Mouse (Mus musculus): Measurements from ENCODE around the gene Hs3st3a1. TPM values are rescaled to one million over a fixed set of nuclear protein-coding genes. Genes with fewer than 3 reads are reported as not detected.
A peak's percentile ranks its signal among the peaks of the same experiment; 100 is the strongest.

Hs3st3a1 gene
- polyA plus RNA-seq, 1 experiment from 2014 or later: 0.18 TPM

GRCm38 (mm10) chr11:64542335-64542734 is 107.2 kb downstream of the Hs3st3a1 start:
- Histone ChIP-seq H3K36me3 (replicated peaks; ENCODE audit: insufficient read depth, low read length) (no peaks in the 10 kb centered on the region), H3K9ac (replicated peaks) (no peak overlapping the region), H3K4me2 (ENCODE audit: low read depth, low read length) (peak overlapping the region; percentile 46), H3K27ac (ENCODE audit: low read depth) (no peak overlapping the region), H3K9me3 (ENCODE audit: low read length) (no peaks in the 10 kb centered on the region), H3K4me1 (ENCODE audit: insufficient read depth) (no peaks in the 10 kb centered on the region), H3K4me3 (ENCODE audit: low read depth, low read length) (no peak overlapping the region), H3K27me3 (ENCODE audit: insufficient read depth, low read length) (no peaks in the 10 kb centered on the region)
- DNase-seq: no peak
- no peak for TF ChIP-seq CTCF (IDR thresholded peaks at IDR 0.05; ENCODE audit: low read depth)
- TF ChIP-seq EP300 (IDR thresholded peaks at IDR 0.05; ENCODE audit: low read depth): no peak
- WGBS (ENCODE audit: insufficient replicate concordance): 44% methylated on average over 6 of the region's 6 CpGs
- ATAC-seq: peak; percentile 64

DNA sequence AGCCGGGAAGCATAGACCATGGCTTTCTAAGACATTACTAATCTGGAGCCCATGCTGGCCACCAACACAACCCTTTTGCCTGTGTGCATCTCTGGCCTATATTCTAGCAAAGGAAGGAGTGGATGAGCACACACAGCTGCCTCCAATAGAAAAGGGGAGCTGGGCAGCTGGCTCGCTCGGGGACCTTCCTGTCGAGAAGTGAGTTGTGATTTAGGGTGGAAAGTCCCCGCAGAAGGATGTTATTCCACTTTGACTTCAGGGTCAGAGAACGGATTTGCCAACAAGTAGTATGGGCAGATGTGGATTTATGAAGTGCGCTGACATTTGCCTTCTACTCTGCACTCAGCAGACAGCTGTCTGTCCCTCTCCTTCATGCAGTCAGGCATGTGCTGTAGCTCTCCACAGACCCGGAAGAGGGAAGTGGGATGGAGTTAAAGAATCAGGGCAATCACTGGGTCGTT is 108.1 kb downstream of the Hs3st3a1 start:
- DNase-seq: no peak
- no peak overlapping the region for H3K4me2 ChIP-seq (ENCODE audit: low read depth, low read length)
- no peaks in the 10 kb centered on the region for H3K9me3 ChIP-seq (ENCODE audit: low read length)
- H3K27ac ChIP-seq (ENCODE audit: low read depth): no peak overlapping the region
- TF ChIP-seq EP300 (IDR thresholded peaks at IDR 0.05; ENCODE audit: low read depth) (no peak), CTCF (IDR thresholded peaks at IDR 0.05; ENCODE audit: low read depth) (no peak)
- no peaks in the 10 kb centered on the region for H3K27me3 ChIP-seq (ENCODE audit: insufficient read depth, low read length)
- H3K4me1 ChIP-seq (ENCODE audit: insufficient read depth): no peaks in the 10 kb centered on the region
- no peak overlapping the region for H3K9ac ChIP-seq (replicated peaks)
- 45% methylated on average over 9 of the region's 9 CpGs for WGBS (ENCODE audit: insufficient replicate concordance)
- no peaks in the 10 kb centered on the region for H3K36me3 ChIP-seq (replicated peaks; ENCODE audit: insufficient read depth, low read length)
- ATAC-seq: no peak
- H3K4me3 ChIP-seq (ENCODE audit: low read depth, low read length): no peak overlapping the region

- Histone ChIP-seq H3K27me3 (ENCODE audit: insufficient read depth, low read length) (no peaks in the 10 kb centered on the region), H3K4me2 (ENCODE audit: low read depth, low read length) (no peak overlapping the region), H3K4me1 (ENCODE audit: insufficient read depth) (no peaks in the 10 kb centered on the region), H3K9ac (replicated peaks) (no peak overlapping the region), H3K9me3 (ENCODE audit: low read length) (no peaks in the 10 kb centered on the region), H3K36me3 (replicated peaks; ENCODE audit: insufficient read depth, low read length) (no peaks in the 10 kb centered on the region), H3K4me3 (ENCODE audit: low read depth, low read length) (no peak overlapping the region), H3K27ac (ENCODE audit: low read depth) (no peak overlapping the region)
- no peak for DNase-seq
- WGBS (ENCODE audit: insufficient replicate concordance): 60% methylated on average over 5 of the region's 5 CpGs
- no peak for TF ChIP-seq CTCF (IDR thresholded peaks at IDR 0.05; ENCODE audit: low read depth)
- TF ChIP-seq EP300 (IDR thresholded peaks at IDR 0.05; ENCODE audit: low read depth): no peak
- ATAC-seq: no peak
Observed at GRCm38 (mm10) chr11:64544236-64544635, 109.1 kb downstream of the Hs3st3a1 start.

DNA sequence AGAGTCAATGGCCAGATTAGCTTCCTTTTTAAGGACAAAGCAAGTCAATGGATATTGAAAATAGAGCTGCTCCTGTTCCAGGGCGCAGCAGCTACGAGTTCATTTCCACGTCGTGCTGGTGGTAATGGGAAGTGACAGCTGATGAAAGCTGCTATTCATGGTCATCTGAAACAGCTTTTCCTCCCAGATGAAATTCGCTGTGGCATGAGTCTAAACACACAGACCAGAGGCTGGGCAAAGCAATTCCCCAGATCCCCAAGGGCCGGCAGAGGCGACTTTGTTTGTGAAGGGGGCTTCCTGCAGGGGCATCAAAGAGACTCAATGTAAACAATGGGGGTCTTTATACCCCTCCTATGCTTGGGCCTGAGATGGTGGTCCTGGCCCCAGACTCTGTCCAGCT is 114.2 kb downstream of the Hs3st3a1 start:
- no peak for DNase-seq
- Histone ChIP-seq H3K36me3 (replicated peaks; ENCODE audit: insufficient read depth, low read length) (no peaks in the 10 kb centered on the region), H3K4me3 (ENCODE audit: low read depth, low read length) (no peak overlapping the region), H3K4me1 (ENCODE audit: insufficient read depth) (no peaks in the 10 kb centered on the region), H3K27ac (ENCODE audit: low read depth) (no peak overlapping the region), H3K27me3 (ENCODE audit: insufficient read depth, low read length) (no peaks in the 10 kb centered on the region), H3K4me2 (ENCODE audit: low read depth, low read length) (no peak overlapping the region), H3K9me3 (ENCODE audit: low read length) (no peaks in the 10 kb centered on the region), H3K9ac (replicated peaks) (no peak overlapping the region)
- TF ChIP-seq CTCF (IDR thresholded peaks at IDR 0.05; ENCODE audit: low read depth) (no peak), EP300 (IDR thresholded peaks at IDR 0.05; ENCODE audit: low read depth) (no peak)
- 46% methylated on average over 7 of the region's 7 CpGs for WGBS (ENCODE audit: insufficient replicate concordance)
- ATAC-seq: no peak

DNA sequence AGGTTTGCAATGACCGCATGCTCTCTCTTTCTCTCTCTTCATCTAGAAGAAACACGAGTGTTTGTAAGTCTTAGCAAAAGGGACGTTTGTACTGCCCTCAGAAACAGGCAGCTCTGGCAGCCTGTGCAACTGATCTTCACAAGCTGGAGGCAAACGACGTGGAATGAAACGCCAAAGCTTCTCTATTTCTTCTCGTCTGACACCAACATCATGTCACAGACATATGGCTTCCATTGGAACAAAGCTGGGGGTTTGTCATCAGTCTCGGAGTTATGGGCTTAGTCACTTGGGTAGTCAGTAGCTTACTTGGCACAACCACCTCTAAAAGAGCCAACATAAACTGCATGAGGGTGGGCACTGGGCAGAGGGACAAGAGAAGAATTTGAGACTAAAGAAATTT is 114.8 kb downstream of the Hs3st3a1 start:
- Histone ChIP-seq H3K4me3 (ENCODE audit: low read depth, low read length) (no peak overlapping the region), H3K36me3 (replicated peaks; ENCODE audit: insufficient read depth, low read length) (no peaks in the 10 kb centered on the region), H3K4me1 (ENCODE audit: insufficient read depth) (no peaks in the 10 kb centered on the region), H3K27ac (ENCODE audit: low read depth) (no peak overlapping the region), H3K9me3 (ENCODE audit: low read length) (no peaks in the 10 kb centered on the region), H3K9ac (replicated peaks) (no peak overlapping the region), H3K27me3 (ENCODE audit: insufficient read depth, low read length) (no peaks in the 10 kb centered on the region), H3K4me2 (ENCODE audit: low read depth, low read length) (no peak overlapping the region)
- no peak for TF ChIP-seq CTCF (IDR thresholded peaks at IDR 0.05; ENCODE audit: low read depth)
- TF ChIP-seq EP300 (IDR thresholded peaks at IDR 0.05; ENCODE audit: low read depth): no peak
- no peak for ATAC-seq
- WGBS (ENCODE audit: insufficient replicate concordance): 65% methylated on average over 8 of the region's 8 CpGs
- DNase-seq: no peak

GRCm38 (mm10) chr11:64558282-64558681 is 123.2 kb downstream of the Hs3st3a1 start:
- H3K9me3 ChIP-seq (ENCODE audit: low read length): no peaks in the 10 kb centered on the region
- H3K4me1 ChIP-seq (ENCODE audit: insufficient read depth): 0 out of 2 replicates have a peak, but pooled peaks cover 4% of the 10 kb centered on the region
- no peak overlapping the region for H3K27ac ChIP-seq (ENCODE audit: low read depth)
- no peaks in the 10 kb centered on the region for H3K36me3 ChIP-seq (replicated peaks; ENCODE audit: insufficient read depth, low read length)
- no peak overlapping the region for H3K4me3 ChIP-seq (ENCODE audit: low read depth, low read length)
- TF ChIP-seq CTCF (IDR thresholded peaks at IDR 0.05; ENCODE audit: low read depth) (no peak), EP300 (IDR thresholded peaks at IDR 0.05; ENCODE audit: low read depth) (no peak)
- DNase-seq (no peak), ATAC-seq (no peak)
- H3K9ac ChIP-seq (replicated peaks): no peak overlapping the region
- H3K4me2 ChIP-seq (ENCODE audit: low read depth, low read length): no peak overlapping the region
- no peaks in the 10 kb centered on the region for H3K27me3 ChIP-seq (ENCODE audit: insufficient read depth, low read length)
- 81% methylated on average over 2 of the region's 2 CpGs for WGBS (ENCODE audit: insufficient replicate concordance)

- ATAC-seq (no peak), DNase-seq (no peak)
- no peak overlapping the region for H3K4me3 ChIP-seq (ENCODE audit: low read depth, low read length)
- 0 out of 2 replicates have a peak, but pooled peaks cover 4% of the 10 kb centered on the region for H3K4me1 ChIP-seq (ENCODE audit: insufficient read depth)
- H3K9me3 ChIP-seq (ENCODE audit: low read length): no peaks in the 10 kb centered on the region
- no peak overlapping the region for H3K9ac ChIP-seq (replicated peaks)
- TF ChIP-seq EP300 (IDR thresholded peaks at IDR 0.05; ENCODE audit: low read depth): no peak
- no peak for TF ChIP-seq CTCF (IDR thresholded peaks at IDR 0.05; ENCODE audit: low read depth)
- no peaks in the 10 kb centered on the region for H3K27me3 ChIP-seq (ENCODE audit: insufficient read depth, low read length)
- no peak overlapping the region for H3K27ac ChIP-seq (ENCODE audit: low read depth)
- no peak overlapping the region for H3K4me2 ChIP-seq (ENCODE audit: low read depth, low read length)
- 54% methylated on average over 1 of the region's 1 CpGs for WGBS (ENCODE audit: insufficient replicate concordance)
- no peaks in the 10 kb centered on the region for H3K36me3 ChIP-seq (replicated peaks; ENCODE audit: insufficient read depth, low read length)
Observed at GRCm38 (mm10) chr11:64559388-64559787, 124.3 kb downstream of the Hs3st3a1 start.
